ENCODE assay signal across 8 mouse cellular contexts in the genomic region with DNA sequence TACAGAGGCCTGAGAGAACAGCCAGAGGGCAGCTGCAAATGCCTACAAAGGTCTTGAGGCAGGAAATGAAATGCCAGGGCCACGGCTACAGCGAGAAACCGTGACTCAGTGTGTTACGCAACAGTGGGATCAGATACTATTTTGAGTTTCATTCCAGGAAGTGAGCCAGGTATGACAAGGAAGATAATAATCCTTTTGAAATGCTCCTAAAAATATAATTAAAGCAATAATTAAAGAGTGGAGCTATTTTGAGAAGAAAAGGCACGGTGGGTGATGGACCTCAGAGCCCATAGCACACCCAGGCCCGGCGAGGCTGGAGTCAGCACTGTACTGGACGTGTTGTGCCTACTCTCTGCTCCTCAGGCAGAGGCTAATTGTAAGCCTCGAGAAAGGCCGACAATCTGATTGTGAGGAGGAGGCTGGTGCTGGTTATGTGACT. TPM values are rescaled to one million over a fixed set of nuclear protein-coding genes. Genes with fewer than 3 reads are reported as not detected.
DNase-seq lines count a peak whose midpoint lies in the region; ATAC-seq and TF ChIP-seq lines count a peak whose summit lies in the region.

No protein-coding gene starts in this region.

- no peak overlapping the region for H3K9ac ChIP-seq in heart, adult 2 months (ENCODE audit: low read depth, low read length)
- no peak overlapping the region for H3K9ac ChIP-seq in heart, embryonic 12.5 days
- H3K9ac ChIP-seq in kidney, embryonic 14.5 days (ENCODE audit: low read depth, low read length): no peak overlapping the region
- H3K9ac ChIP-seq in forebrain, embryonic 16.5 days (replicated peaks; ENCODE audit: low read depth, low read length): no peak overlapping the region

- H3K36me3 ChIP-seq in heart, adult 2 months (ENCODE audit: control insufficient read depth, insufficient read depth, low read length): no peaks in the 10 kb centered on the region
- H3K36me3 ChIP-seq in heart, embryonic 12.5 days: peaks cover 11% of the 10 kb centered on the region
- H3K36me3 ChIP-seq in kidney, embryonic 14.5 days (ENCODE audit: control insufficient read depth, insufficient read depth, low read length): no peaks in the 10 kb centered on the region; the same call in 1 of the 2 replicates
- 0 out of 2 replicates have a peak, but pooled peaks cover 2% of the 10 kb centered on the region for H3K36me3 ChIP-seq in forebrain, embryonic 16.5 days (ENCODE audit: control insufficient read depth, insufficient read depth)

- H3K27ac ChIP-seq in heart, adult 2 months: peak overlapping the region; percentile 69
- no peak overlapping the region for H3K27ac ChIP-seq in heart, embryonic 12.5 days (ENCODE audit: poor library complexity, severe bottlenecking)
- no peak overlapping the region for H3K27ac ChIP-seq in kidney, embryonic 14.5 days (ENCODE audit: low read depth, low read length)
- H3K27ac ChIP-seq in forebrain, embryonic 16.5 days (ENCODE audit: low read length): no peak overlapping the region

- peaks cover 5% of the 10 kb centered on the region for H3K4me1 ChIP-seq in heart, adult 2 months (ENCODE audit: control insufficient read depth, insufficient read depth, low read length)
- H3K4me1 ChIP-seq in heart, embryonic 12.5 days (replicated peaks): peaks cover 10% of the 10 kb centered on the region
- 0 out of 2 replicates have a peak, but pooled peaks cover 11% of the 10 kb centered on the region for H3K4me1 ChIP-seq in kidney, embryonic 14.5 days (ENCODE audit: control insufficient read depth, insufficient read depth, low read length)
- 0 out of 2 replicates have a peak, but pooled peaks cover 4% of the 10 kb centered on the region for H3K4me1 ChIP-seq in forebrain, embryonic 16.5 days (replicated peaks; ENCODE audit: control insufficient read depth, insufficient read depth, low read length)

- H3K27me3 ChIP-seq in heart, adult 2 months (ENCODE audit: control insufficient read depth, insufficient read depth, low read length): no peaks in the 10 kb centered on the region
- no peaks in the 10 kb centered on the region for H3K27me3 ChIP-seq in heart, embryonic 12.5 days (replicated peaks)
- no peaks in the 10 kb centered on the region for H3K27me3 ChIP-seq in kidney, embryonic 14.5 days (ENCODE audit: control insufficient read depth, insufficient read depth, low read length)
- H3K27me3 ChIP-seq in forebrain, embryonic 16.5 days (replicated peaks; ENCODE audit: control insufficient read depth, insufficient read depth, low read length): no peaks in the 10 kb centered on the region

- no peaks in the 10 kb centered on the region for H3K9me3 ChIP-seq in heart, embryonic 12.5 days (replicated peaks)
- H3K9me3 ChIP-seq in kidney, embryonic 14.5 days (ENCODE audit: control insufficient read depth, low read length): no peaks in the 10 kb centered on the region
- no peaks in the 10 kb centered on the region for H3K9me3 ChIP-seq in forebrain, embryonic 16.5 days (ENCODE audit: control insufficient read depth, low read length)

- no peaks in the 10 kb centered on the region for H3K79me2 ChIP-seq in heart, adult 2 months (replicated peaks; ENCODE audit: control insufficient read depth, insufficient read depth, low read length)

- DNase-seq in heart, adult 2 months: peak; percentile 40 to 69
- DNase-seq in adrenal gland, adult 8-10 months: peak; percentile 85
- peak; percentile 54 to 69 for DNase-seq in gastrocnemius, adult 8-10 months (ENCODE audit: low spot score in 2 of 2)
- DNase-seq in neural tube, embryonic 10.5 days (ENCODE audit: extremely low spot score, low spot score): no peak

- no peak overlapping the region for H3K4me3 ChIP-seq in heart, adult 2 months
- no peak overlapping the region for H3K4me3 ChIP-seq in heart, embryonic 12.5 days
- no peak overlapping the region for H3K4me3 ChIP-seq in kidney, embryonic 14.5 days (ENCODE audit: low read length)
- no peak overlapping the region for H3K4me3 ChIP-seq in forebrain, embryonic 16.5 days (replicated peaks; ENCODE audit: low read length)

- TF ChIP-seq EP300 in heart, adult 2 months (IDR thresholded peaks at IDR 0.05; ENCODE audit: insufficient read depth, low read depth, low read length): 0 out of 2 replicates have a peak, but pooled peaks have one; percentile 25

- peak; percentile 15; the same call in 1 of the 2 replicates for TF ChIP-seq CTCF in heart, adult 2 months (IDR thresholded peaks at IDR 0.05)

- TF ChIP-seq POLR2A in heart, adult 2 months (IDR thresholded peaks at IDR 0.05; ENCODE audit: insufficient read depth, low read depth, low read length): no peak

- no peak for ATAC-seq in heart, embryonic 12.5 days (ENCODE audit: insufficient number of reproducible peaks, low FRiP score)
- ATAC-seq in kidney, embryonic 14.5 days (ENCODE audit: low FRiP score, low TSS enrichment): peak; percentile 50; the same call in 1 of the 2 replicates
- peak; percentile 87 for ATAC-seq in megakaryocyte progenitor cell, adult 5-6 weeks (replicated peaks; ENCODE audit: poor library complexity)
- no peak for ATAC-seq in forebrain, embryonic 16.5 days

- intact Hi-C loops in heart, adult 2 months (cut with DNase I): loop anchor here (2.0 kb wide), 1 partner anchor 87 kb away; no protein-coding TSS in a partner anchor

- H3K4me2 ChIP-seq in heart, embryonic 12.5 days: no peak overlapping the region
- no peak overlapping the region for H3K4me2 ChIP-seq in kidney, embryonic 14.5 days (replicated peaks; ENCODE audit: low read depth, low read length)
- no peak overlapping the region for H3K4me2 ChIP-seq in forebrain, embryonic 16.5 days (ENCODE audit: low read length)

- WGBS in heart, adult 2 months: 13% methylated on average over 10 of the region's 10 CpGs
- WGBS in heart, embryonic 12.5 days: 60% methylated on average over 10 of the region's 10 CpGs
- WGBS in kidney, embryonic 14.5 days: 59% methylated on average over 10 of the region's 10 CpGs
- 66% methylated on average over 10 of the region's 10 CpGs for WGBS in forebrain, embryonic 16.5 days

RNA-seq across cellular contexts. Expression of a gene that starts 37.4 kb away (rescaled TPM):
- 100 to 1,000 TPM; 135 to 152 TPM for total RNA-seq in heart, adult 2 months (2021)
- polyA plus RNA-seq in heart, adult 2 months (2012; rRNA removed): 64.6 and 94.0 TPM in 2 replicates
- polyA plus RNA-seq in heart, embryonic 12.5 days (2016; fragmentation: Nextera tagmentation; extraction: Ambion mirVana): 51.3 and 55.2 TPM in 2 replicates
- total RNA-seq in adrenal gland, adult 8-10 months (2022): 100 to 1,000 TPM; 136 to 150 (median 143) TPM
- total RNA-seq in gastrocnemius, adult 8-10 months (2022): 10 to 100 TPM; 75.2 to 88.9 (median 78.6) TPM
- polyA plus RNA-seq in kidney, embryonic 14.5 days (2014; fragmentation: Nextera tagmentation; extraction: Ambion mirVana): 44.7 and 46.7 TPM in 2 replicates
- total RNA-seq in megakaryocyte progenitor cell, adult 5-6 weeks (2015): 34.3 and 35.9 TPM in 2 replicates
- 32.4 and 34.3 TPM in 2 replicates for total RNA-seq in megakaryocyte progenitor cell, adult 5-6 weeks (2017)
- 60.9 and 63.5 TPM in 2 replicates for polyA plus RNA-seq in forebrain, embryonic 16.5 days (2015; fragmentation: Nextera tagmentation; extraction: Ambion mirVana)

Comparison
In these comparisons a context has a peak if more than half of its experiments do, and no peak if none do; other contexts are left out.
1. ATAC-seq: peak in kidney, embryonic 14.5 days (single experiment) and megakaryocyte progenitor cell, adult 5-6 weeks (single experiment); none in heart, embryonic 12.5 days (single experiment) and forebrain, embryonic 16.5 days (single experiment).